Mouse (Mus musculus): ENCODE results near the gene Saa1. TPM values are rescaled to one million over a fixed set of nuclear protein-coding genes. Genes with fewer than 3 reads are reported as not detected.

Gene Saa1
- polyA plus RNA-seq (2012; rRNA removed) = 0.08 TPM in 1 of 2 replicates, not detected in the other

GRCm38 (mm10) chr7:46742880-46743279 lies at the start of gene Saa1:
Saa1 (minus strand) TSS chr7:46742980.

GRCm38 (mm10) chr7:46751490-46751889 lies 8.7 kb upstream of the Saa1 start, which contains the start of gene Saa2:
Saa2 (plus strand) TSS chr7:46751790.

GRCm38 (mm10) chr7:46732458-46732857 lies 10.3 kb downstream of the Saa1 start, which contains the start of gene Saa4:
Saa4 (minus strand) TSS chr7:46732603.

GRCm38 (mm10) chr7:46715600-46715999 lies 27.2 kb downstream of the Saa1 start, which contains the start of gene Saa3:
Saa3 (minus strand) TSS chr7:46715700.

GRCm38 (mm10) chr7:46710390-46710844 lies 32.4 kb downstream of the Saa1 start, which contains the start of gene Saal1:
Saal1 (minus strand) TSS chr7:46710680.

Other genes starting within 250 kb of the Saa1 start
- 2.5 and 2.8 TPM in 2 replicates for gene Sergef, start 103.2 kb downstream of the Saa1 start, polyA plus RNA-seq (2012; rRNA removed)
- gene Tph1, start 70.4 kb downstream of the Saa1 start, polyA plus RNA-seq (2012; rRNA removed) = 0.01 and 0.02 TPM in 2 replicates
- gene Saal1, start 32.3 kb downstream of the Saa1 start, polyA plus RNA-seq (2012; rRNA removed) = 4.3 and 4.6 TPM in 2 replicates
- gene Saa3, start 27.3 kb downstream of the Saa1 start, polyA plus RNA-seq (2012; rRNA removed) = 24.4 and 34.1 TPM in 2 replicates
- 14.8 and 19.6 TPM in 2 replicates for gene Saa4, start 10.4 kb downstream of the Saa1 start, polyA plus RNA-seq (2012; rRNA removed)
- not detected in 2 replicates for gene Saa2, start 8.8 kb upstream of the Saa1 start, polyA plus RNA-seq (2012; rRNA removed)
- 6.6 and 7.7 TPM in 2 replicates for gene Hps5, start 53.1 kb upstream of the Saa1 start, polyA plus RNA-seq (2012; rRNA removed)
- gene Gtf2h1, start 53.1 kb upstream of the Saa1 start, polyA plus RNA-seq (2012; rRNA removed) = 10.5 and 10.9 TPM in 2 replicates
- 1,205 and 1,366 TPM in 2 replicates for gene Ldha, start 98.5 kb upstream of the Saa1 start, polyA plus RNA-seq (2012; rRNA removed)
- gene Ldhc, start 118.2 kb upstream of the Saa1 start, polyA plus RNA-seq (2012; rRNA removed) = 0.14 and 0.27 TPM in 2 replicates
- 19.0 and 20.1 TPM in 2 replicates for gene Tsg101, start 177.0 kb upstream of the Saa1 start, polyA plus RNA-seq (2012; rRNA removed)
- gene Uevld, start 215.5 kb upstream of the Saa1 start, polyA plus RNA-seq (2012; rRNA removed) = 3.6 and 4.1 TPM in 2 replicates
- gene Gm9999, start 240.6 kb upstream of the Saa1 start, polyA plus RNA-seq (2012; rRNA removed) = not detected in 2 replicates